ENCODE assay signal across 23 mouse cellular contexts in the genomic region with DNA sequence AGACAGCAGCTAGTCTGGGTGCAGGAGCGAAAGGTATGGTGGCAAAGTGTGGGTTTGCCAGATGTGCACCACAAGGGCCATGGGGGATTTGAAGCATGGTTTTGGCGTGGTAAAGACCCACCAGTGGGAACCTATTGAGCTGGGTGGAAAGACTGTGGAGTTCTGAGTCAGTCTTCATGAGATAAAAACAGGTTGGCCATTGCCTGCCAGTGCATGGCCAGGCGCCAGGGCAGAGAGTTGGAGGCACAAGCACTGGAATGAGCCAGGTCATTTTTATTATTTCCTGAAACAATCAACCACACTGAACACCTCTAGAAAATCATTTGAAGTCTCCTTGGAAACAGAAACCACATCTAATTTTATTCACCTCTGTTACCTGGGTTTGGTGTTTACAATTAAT.
DNase-seq lines count a peak whose midpoint lies in the region; ATAC-seq lines count a peak whose summit lies in the region.
"Had no signal": no experiment of that assay in that cellular context is flagged by ENCODE, and none has a peak within 500 bp of the region (broad histone marks: within the 10 kb centered on the region; RNA-seq: fewer than 3 reads in every experiment).

No protein-coding gene starts in this region.

- H3K4me1 ChIP-seq in heart, embryonic 10.5 days: no peaks in the 10 kb centered on the region
- no peaks in the 10 kb centered on the region for H3K4me1 ChIP-seq in kidney, embryonic 15.5 days
- no peaks in the 10 kb centered on the region for H3K4me1 ChIP-seq in midbrain, embryonic 10.5 days
- H3K4me1 ChIP-seq: forebrain, embryonic 10.5 days; heart, embryonic 13.5 days; hindbrain, embryonic 10.5 days; intestine, embryonic 15.5 days; limb, embryonic 15.5 days; midbrain, embryonic 13.5 days had no signal

- H3K4me2 ChIP-seq in kidney, embryonic 15.5 days: no peak overlapping the region
- H3K4me2 ChIP-seq: heart, embryonic 13.5 days; intestine, embryonic 15.5 days; limb, embryonic 15.5 days; lung, embryonic 14.5 days; midbrain, embryonic 13.5 days had no signal

- intact Hi-C loops in heart, postnatal 14 days (cut with DNase I): no loop called here

- DNase-seq in adrenal gland, postnatal 36 days: peak; percentile 12 to 22
- DNase-seq in adrenal gland, postnatal 14 days: no peak
- DNase-seq in heart, adult 11 months: peak; percentile 80
- DNase-seq in heart, embryonic 10.5 days (ENCODE audit: low spot score): no peak
- peak; percentile 30 for DNase-seq in kidney, postnatal 10 days
- DNase-seq in heart, postnatal 14 days: peak; percentile 35 to 47
- no peak for DNase-seq in midbrain, embryonic 10.5 days (ENCODE audit: low spot score)
- DNase-seq: gastrocnemius, postnatal 14 days; layer of hippocampus, adult 9-11 months; lung, embryonic 14.5 days; thymus, adult 18-20 months; thymus, postnatal 36 days had no signal

- no peak for ATAC-seq in kidney, embryonic 15.5 days (replicated peaks; ENCODE audit: low FRiP score)
- ATAC-seq: CD4-positive, CD25-positive, alpha-beta regulatory T cell, adult 4 months; forebrain, embryonic 16.5 days; hindbrain, embryonic 16.5 days; intestine, embryonic 15.5 days; midbrain, embryonic 13.5 days had no signal

- H3K9me3 ChIP-seq in heart, embryonic 10.5 days: no peaks in the 10 kb centered on the region; the same call in 1 of the 2 replicates
- no peaks in the 10 kb centered on the region for H3K9me3 ChIP-seq in kidney, embryonic 15.5 days (replicated peaks)
- H3K9me3 ChIP-seq in midbrain, embryonic 10.5 days (replicated peaks): no peaks in the 10 kb centered on the region
- H3K9me3 ChIP-seq: hindbrain, embryonic 10.5 days; intestine, embryonic 15.5 days; limb, embryonic 15.5 days; midbrain, embryonic 13.5 days had no signal

- H3K27ac ChIP-seq in heart, embryonic 10.5 days: no peak overlapping the region
- H3K27ac ChIP-seq in kidney, embryonic 15.5 days: no peak overlapping the region
- H3K27ac ChIP-seq in midbrain, embryonic 10.5 days (replicated peaks): no peak overlapping the region
- H3K27ac ChIP-seq: forebrain, embryonic 10.5 days; heart, embryonic 13.5 days; hindbrain, embryonic 10.5 days; intestine, embryonic 15.5 days; limb, embryonic 15.5 days; liver, embryonic 14.5 days; midbrain, embryonic 13.5 days had no signal

- H3K36me3 ChIP-seq in heart, embryonic 10.5 days: no peaks in the 10 kb centered on the region
- no peaks in the 10 kb centered on the region for H3K36me3 ChIP-seq in kidney, embryonic 15.5 days
- H3K36me3 ChIP-seq in midbrain, embryonic 10.5 days: no peaks in the 10 kb centered on the region
- H3K36me3 ChIP-seq: forebrain, embryonic 10.5 days; heart, embryonic 13.5 days; hindbrain, embryonic 10.5 days; intestine, embryonic 15.5 days; limb, embryonic 15.5 days; midbrain, embryonic 13.5 days had no signal

- no peaks in the 10 kb centered on the region for H3K27me3 ChIP-seq in heart, embryonic 10.5 days (ENCODE audit: insufficient read depth, poor library complexity, severe bottlenecking)
- no peaks in the 10 kb centered on the region for H3K27me3 ChIP-seq in kidney, embryonic 15.5 days
- H3K27me3 ChIP-seq in midbrain, embryonic 10.5 days (ENCODE audit: low read depth, poor library complexity, severe bottlenecking): no peaks in the 10 kb centered on the region
- H3K27me3 ChIP-seq: heart, embryonic 13.5 days; intestine, embryonic 15.5 days; limb, embryonic 15.5 days; midbrain, embryonic 13.5 days had no signal

- H3K4me3 ChIP-seq in heart, embryonic 10.5 days: no peak overlapping the region
- H3K4me3 ChIP-seq in kidney, embryonic 15.5 days (replicated peaks): no peak overlapping the region
- no peak overlapping the region for H3K4me3 ChIP-seq in midbrain, embryonic 10.5 days
- H3K4me3 ChIP-seq: forebrain, embryonic 10.5 days; heart, embryonic 13.5 days; hindbrain, embryonic 10.5 days; intestine, embryonic 15.5 days; limb, embryonic 15.5 days; midbrain, embryonic 13.5 days had no signal

- 80% methylated on average over 3 of the region's 3 CpGs for WGBS in heart, embryonic 10.5 days
- 90% methylated on average over 3 of the region's 3 CpGs for WGBS in kidney, embryonic 15.5 days
- 87% methylated on average over 3 of the region's 3 CpGs for WGBS in midbrain, embryonic 10.5 days

- H3K9ac ChIP-seq in kidney, embryonic 15.5 days: no peak overlapping the region
- H3K9ac ChIP-seq: heart, embryonic 13.5 days; intestine, embryonic 15.5 days; limb, embryonic 15.5 days; liver, embryonic 14.5 days; lung, embryonic 14.5 days; midbrain, embryonic 13.5 days had no signal

Comparison
In these comparisons a context has a peak if more than half of its experiments do, and no peak if none do; other contexts are left out.
1. DNase-seq: peak in adrenal gland, postnatal 36 days (2 of 2), heart, adult 11 months (single experiment), kidney, postnatal 10 days (single experiment) and heart, postnatal 14 days (2 of 2); none in adrenal gland, postnatal 14 days (single experiment), heart, embryonic 10.5 days (single experiment) and midbrain, embryonic 10.5 days (single experiment).